Mouse (Mus musculus) kidney, postnatal 4 days (tissue): ENCODE results near the gene Dvl3.
"Not testable (repeated sequence)": the region's sequence is repeated elsewhere in the genome, so short reads cannot be mapped to it uniquely, and the experiment has no call there.

ENCODE experiments used
- DNase-seq, 2 experiments: peaks; one replicate each; pipeline ENCODE4 v3.0.0; 2021; ENCODE audit warnings: mixed read lengths in 2 of 2

Gene Dvl3

DNA sequence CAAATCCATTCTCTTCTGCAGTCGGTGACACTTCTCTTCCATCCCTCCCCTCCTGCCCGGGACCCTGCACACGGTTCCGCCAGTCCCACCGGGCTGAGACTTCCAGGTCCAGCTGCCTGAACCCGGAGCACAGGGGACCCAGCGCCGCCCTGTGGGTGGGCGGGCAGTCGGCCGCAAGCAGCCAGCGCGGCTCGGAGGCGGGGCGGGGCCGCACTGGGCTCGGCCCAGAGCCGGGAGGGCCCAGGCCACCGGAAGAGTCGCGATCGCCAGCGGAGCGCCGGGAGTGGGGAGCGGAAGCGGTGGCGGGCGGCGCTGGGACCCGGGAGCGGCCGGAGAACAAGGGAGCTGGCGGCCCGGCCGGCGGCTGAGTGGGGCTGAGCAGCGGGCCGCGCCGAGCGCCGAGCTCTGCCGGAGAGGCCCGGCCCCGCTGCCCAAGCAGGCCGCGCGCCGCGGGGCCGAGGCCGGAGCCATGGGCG lies at the start of gene Dvl3:
Dvl3 (plus strand) TSS at position 257 of the 476 bp plus-strand sequence.
- DNase-seq: peak; percentile 93 to 96

DNA sequence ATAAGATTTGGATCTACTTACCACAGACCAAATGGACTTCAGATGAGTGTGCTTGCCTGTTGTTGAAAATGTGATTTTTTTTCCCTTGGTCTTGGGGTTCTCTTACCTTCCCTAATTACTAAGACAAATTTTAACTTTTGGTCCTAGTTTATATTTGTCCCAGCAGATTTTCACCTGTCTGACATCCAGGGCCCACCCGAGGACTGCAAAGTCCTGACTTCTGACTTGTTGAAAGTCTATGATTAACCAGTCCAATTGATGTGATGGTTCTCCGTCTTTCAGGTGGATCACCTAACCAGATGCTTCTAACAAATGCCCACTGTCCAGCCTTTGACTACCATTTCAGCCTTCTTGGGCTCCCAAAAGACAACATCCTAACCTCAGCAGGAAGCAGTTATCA lies 45.8 kb upstream of the Dvl3 start:
- no peak for DNase-seq

DNA sequence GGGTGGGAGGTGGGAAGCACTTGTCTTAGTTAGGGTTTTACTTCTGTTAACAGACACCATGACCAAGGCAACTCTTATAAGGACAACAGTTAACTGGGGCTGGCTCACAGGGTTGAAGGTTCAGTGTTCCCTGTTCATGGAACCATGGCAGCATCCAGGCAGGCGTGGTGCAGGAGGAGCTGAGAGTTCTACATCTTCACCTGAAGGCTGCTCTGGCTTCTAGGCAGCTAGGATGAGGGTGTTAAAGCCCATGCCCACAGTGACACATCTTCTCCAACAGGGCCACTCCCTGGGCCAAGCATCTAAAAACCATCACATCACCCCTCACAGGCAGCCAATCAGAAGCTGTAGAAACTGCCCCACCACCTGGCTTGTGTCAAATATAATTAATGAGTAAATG lies 45.1 kb upstream of the Dvl3 start:
- DNase-seq: no peak

DNA sequence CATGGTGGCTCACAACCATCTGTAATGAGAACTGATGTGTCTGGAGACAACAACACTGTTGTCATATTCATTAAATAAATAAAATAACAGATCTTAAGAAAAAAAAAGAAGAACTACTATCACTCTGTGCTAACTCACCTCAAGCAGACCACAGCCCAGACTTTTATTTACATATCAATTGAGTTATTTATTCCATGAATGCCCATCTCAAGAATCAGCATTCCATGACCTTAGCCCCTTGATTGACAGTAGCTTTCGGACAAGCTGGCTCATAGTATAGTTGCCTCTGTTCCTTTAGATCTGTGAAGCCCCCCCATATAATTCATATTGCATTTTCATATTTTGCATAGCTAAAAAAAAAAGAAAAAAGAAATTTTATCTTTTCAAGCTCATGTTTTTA lies 43.0 kb upstream of the Dvl3 start:
- no peak for DNase-seq

DNA sequence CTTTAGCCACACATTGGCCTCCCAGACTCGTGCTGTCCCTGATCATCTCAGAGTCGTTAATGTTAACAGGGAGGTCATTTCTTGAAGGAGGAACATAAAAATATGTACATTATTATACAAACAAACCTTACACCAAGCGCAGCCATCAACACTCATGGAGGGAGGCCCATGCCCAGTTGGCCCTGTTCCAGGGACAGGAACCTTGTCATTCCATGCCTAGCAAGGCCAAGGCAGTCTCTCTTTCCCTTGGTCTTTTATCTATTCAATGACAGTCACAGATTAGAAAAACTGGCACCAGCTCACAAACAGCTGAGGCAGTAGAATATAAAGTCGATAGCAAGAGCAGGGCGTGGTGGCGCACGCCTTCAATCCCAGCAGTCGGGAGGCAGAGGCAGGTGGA lies 42.6 kb upstream of the Dvl3 start:
- no peak for DNase-seq

DNA sequence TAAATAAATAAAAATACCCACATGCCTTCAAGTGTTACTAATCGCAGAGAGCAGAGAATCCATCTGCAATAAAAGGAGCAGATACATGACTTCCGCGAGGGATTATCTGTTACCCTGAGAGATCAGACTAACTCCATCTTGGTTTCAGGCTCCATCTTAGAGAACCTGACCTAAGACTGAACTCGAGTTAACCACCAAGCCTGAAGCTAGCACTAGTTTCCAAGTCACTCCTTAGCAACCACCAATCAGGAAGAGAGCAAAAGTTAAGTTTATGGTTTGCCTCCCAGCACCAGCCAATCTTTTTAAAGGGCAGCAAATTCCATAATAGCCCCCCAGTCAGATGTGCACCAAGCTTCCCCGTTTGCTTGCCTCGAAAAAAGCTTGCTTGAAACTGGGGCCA lies 42.0 kb upstream of the Dvl3 start:
- no peak for DNase-seq

DNA sequence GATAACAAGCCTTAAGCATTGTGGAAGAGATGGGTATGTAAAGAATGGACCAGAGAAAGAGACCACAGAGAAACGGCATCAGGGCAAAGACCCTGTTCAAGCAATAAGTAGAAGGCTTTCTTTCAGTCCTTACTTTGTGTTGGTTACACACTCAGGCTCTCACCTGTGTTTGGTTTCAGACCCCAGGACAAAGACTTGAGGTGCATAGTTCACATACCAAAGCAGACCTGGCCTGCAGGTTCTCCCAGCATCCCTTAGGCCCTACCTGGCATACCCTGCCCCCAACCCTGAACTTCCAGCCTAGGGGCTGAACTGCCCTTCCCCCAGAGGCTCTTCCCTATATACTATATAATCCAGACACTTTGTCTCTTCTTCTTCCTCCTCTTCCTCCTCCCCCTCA lies 41.4 kb upstream of the Dvl3 start:
- DNase-seq: no peak

DNA sequence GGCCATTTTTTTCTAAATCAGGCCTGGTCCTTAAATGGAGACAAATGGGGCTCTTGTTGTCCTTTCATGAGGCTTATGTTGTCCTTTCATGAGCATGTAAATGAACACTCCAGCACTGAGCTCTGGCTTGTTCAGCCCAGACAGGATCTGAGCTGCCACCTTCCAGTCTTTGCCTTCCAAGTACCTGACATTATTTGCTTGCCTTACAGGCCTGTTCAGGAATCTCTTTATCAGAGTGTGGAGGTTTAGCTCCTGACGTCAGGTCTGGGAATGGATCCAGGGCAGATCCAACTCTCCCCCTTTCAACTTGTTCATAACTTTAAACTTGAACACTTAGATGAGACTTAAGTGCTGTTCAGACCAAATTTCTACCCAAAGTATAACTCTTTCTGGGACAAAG lies 39.9 kb upstream of the Dvl3 start:
- DNase-seq: peak; percentile 41 to 52

DNA sequence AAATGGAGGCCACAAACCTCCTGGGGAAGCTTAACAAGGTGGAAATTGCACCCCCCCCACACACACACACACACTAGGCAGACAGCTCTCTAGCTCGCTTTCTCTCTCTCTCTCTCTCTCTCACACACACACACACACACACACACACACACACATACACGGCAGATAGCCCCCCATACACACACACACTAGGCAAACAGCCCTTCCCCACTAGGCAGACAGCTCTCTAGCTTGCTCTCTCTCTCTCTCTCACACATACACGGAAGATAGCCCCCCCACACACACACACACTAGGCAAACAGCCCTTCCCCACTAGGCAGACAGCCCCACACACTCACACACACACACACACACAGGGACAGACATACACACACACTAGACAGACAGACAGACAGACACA lies 39.5 kb upstream of the Dvl3 start:
- no peak for DNase-seq

DNA sequence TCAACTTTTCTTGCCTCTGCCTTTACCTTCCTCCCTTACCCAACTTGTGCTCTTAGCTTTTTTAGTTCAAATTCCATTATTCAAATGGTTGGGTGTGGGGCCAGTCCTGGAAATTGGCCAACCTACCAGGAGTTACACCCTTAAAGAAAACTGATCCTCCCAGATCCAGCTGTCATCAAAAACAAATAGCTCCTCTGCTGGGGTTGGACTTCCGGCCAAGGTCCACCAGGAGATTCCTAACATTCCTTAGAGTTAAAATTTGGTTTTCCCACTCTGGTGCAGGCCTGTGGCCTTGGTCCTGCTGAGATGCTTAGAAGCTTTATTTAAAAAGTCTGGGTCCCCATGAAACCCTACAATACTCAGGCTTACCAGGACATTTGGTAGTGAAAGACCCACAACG lies 38.3 kb upstream of the Dvl3 start:
- DNase-seq: peak; percentile 30 to 57

DNA sequence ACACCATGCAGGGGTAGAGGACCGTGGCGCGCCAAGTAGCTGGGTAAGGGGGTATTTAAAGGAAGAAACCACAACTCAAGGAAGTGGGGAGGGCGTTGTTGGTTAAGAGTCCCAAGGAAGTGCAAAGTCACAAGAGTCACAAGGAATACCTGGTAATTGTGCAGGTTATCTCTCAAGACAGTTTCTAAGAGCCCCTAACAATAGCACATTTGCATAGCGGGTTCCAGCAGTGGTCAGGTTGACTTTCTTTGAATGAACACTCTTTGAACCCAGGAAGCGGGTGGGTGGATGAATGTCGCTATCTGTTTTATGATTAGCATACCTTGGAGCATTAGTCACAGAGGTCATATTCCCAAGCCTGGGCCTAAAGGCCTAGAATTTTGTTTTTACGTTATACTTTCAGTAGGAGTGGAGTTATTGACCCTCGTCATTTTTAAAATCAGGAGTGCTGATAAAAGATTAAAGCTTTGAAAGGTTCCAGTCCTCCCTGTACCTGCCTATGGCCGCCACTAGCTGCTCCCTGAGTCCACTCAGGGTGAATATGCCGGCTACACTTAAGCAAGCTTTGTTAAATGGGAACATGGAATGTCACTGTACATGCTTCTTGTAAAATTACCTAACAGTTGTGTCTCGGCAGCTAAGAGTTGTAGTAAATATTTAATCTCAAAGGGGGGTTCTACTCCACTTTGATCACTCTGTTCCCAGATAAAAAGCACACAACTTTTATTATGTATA lies 37.6 kb upstream of the Dvl3 start:
- peak in 1 of 2 experiments; percentile 10 for DNase-seq

DNA sequence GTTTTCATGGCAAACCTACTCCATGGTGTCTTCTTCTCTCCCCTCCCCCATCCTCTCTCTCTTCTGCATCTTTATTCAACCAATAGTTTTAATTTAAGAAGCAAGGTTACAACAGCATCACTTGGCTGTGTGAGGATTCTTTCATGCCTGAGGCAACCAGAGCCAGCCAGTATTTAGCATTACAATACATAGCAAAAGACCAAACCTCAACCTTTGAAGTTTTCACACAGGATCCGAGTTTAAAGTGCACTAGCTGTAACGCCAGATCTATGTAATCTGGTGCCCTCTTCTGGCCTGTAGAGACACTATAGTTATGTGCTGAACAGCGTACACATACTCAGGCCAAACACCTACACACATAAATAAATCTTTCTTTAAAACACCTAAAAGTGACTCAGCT lies 36.7 kb upstream of the Dvl3 start:
- peak in 1 of 2 experiments; percentile 29 for DNase-seq

DNA sequence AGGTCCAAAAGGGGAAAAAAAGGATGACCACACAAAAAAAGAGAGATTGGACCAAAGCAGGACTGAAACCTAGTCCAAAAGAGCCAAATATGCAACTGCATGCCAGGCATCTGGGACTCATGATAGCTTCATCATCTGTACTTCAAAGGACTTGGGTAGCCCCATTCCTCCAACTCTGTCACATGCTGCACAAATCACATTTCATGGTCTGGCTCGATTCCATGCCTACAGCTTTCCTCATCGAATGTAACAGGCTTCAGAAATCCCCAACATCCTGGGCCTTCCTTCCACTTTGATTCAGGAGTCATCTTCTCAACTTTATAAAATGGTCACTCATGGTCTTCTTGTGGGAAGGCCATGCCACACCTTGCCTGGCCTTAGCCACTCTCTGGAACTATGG lies 35.0 kb upstream of the Dvl3 start:
- DNase-seq: no peak

DNA sequence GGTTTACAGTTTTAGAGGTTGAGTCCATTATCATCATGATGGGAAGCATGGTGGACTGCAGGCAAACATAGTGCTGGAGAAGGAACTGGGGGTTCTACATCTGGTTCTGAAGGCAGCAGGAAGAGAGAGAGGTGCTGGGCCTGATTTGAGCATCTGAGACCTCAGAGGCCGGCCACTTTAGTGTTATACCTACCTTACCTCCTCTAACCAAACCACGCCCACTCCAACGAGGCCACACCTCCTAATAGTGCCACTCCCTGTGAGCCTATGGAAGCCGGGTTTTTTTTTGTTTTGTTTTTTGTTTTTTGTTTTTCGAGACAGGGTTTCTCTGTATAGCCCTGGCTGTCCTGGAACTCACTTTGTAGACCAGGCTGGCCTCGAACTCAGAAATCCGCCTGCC lies 33.1 kb upstream of the Dvl3 start:
- DNase-seq: not testable (repeated sequence)

DNA sequence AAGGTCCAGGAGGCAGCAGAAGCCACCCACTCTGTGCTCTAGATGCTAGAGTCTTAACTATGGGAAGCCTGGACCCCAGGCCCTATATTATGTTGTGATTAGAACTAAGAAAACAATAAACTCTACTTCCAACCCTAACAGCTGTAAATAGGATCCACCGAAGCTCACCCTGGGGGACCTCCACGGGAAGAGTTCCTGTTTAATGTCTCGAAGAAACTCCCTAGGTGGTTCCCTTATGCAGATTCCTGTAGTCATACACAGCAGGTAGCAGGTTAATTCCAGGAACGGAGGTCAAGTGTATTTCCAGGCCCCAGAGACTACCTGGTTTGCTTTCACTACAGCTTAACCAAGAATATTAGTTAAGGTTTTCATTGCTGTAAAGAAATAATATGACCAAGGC lies 31.7 kb upstream of the Dvl3 start:
- no peak for DNase-seq

DNA sequence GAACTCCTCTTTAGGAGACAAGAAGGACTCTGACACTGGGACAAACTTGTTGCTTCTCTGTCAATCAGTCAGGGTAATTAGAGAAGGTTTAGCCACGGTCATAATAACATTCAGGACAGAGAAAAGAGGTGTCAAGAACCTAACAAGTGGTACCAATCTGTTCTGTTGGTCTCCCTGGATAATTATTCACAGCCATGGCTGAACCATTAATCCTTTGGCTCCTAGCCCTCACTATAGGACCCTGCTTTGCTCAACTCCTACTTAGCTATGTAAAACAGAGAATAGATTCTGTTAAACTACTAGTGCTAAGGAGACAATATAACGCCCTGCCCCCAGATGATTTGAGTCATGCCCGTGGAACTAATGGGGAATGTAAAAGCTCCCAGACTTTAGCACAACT lies 30.7 kb upstream of the Dvl3 start:
- DNase-seq: peak in 1 of 2 experiments; percentile 9

DNA sequence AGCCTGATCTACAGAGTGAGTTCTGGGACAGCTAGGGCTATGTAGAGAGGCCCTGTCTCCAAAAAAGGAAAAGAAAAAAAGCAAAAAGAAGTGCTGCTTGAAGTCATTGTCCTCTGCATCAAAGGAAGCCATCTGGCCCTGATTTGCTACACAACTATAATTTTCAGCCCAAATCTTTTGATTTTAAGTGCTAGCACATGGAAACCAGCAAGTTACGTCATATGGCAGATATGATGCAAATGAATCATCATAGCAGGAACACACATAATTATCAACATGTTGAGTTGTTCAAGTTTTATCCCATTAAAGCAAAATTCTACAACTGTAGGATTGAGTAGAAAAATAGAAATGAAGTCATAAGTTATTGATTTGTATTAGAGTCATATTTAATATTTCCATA lies 28.6 kb upstream of the Dvl3 start:
- no peak for DNase-seq

DNA sequence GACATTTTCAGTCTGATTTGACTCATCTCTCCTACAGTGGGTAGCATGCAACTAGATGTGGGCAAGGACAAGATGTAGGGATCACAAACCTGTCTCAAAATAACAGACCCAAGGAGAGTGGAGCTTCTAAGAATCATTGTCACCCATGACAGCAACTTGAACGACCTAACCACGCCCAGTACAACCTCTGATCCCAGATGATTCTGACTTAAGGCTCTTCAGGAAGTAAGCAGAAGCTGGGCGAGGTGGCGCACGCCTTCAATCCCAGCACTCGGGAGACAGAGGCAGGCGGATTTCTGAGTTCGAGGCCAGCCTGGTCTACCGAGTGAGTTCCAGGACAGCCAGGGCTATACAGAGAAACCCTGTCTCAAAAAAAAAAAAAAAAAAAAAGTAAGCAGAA lies 28.0 kb upstream of the Dvl3 start:
- DNase-seq: not testable (repeated sequence)

DNA sequence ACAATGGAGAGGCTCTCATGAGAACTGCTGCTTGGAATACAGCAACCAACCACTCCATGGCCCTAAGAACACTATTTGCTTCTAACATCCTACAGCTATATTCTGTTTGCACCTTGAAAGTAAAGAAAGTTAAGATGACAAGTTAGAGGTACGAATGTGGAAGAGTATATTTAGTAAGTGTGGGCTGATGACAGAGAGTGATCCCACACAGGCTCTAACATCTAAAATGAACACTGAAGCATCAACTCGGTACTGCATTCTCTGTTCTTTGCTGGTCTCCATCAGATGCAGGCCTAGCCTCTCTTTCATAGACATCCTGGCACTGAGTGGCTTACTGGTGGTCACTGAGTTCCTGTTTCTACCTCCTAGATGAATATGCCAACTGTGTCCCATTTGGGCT lies 27.5 kb upstream of the Dvl3 start:
- no peak for DNase-seq

DNA sequence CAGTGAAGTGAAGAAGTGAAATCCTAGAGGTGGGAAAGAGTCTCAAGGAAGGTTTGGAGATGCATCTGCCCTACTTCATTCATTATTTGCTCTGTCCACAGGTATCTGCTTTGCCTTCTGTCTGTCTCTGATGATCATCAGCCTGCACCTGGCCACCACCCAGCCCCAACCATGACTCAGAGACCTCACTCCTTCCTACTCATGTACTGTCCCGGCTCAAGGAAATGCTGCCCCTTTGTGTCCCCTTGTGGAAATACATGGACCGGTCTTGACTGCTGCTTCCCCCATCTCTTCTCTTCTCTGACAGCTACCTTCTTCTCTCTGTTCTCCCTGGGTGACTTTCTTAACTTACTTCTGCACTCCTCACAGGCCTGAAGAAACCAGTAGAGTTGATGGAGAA lies 26.2 kb upstream of the Dvl3 start:
- DNase-seq: peak; percentile 26 to 37

DNA sequence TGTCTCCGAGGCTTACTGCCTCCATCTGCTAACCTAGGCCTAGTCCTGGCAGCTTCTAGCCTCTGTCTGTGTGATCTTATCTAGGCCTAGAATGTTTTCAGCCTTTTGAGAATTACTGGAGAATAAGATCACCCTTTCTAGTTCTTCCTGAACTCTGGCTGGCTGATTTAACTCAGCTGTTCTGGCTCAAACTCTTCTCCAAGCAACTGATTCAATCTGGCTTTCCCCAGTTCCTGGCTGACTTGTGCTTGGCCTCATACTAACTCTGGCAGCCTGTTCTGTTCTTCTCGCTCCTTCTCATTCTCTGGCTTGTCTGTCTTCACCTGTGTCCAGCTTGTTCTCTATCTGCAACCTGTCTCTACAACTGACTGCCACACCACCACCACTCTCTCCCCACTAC lies 25.5 kb upstream of the Dvl3 start:
- no peak for DNase-seq

DNA sequence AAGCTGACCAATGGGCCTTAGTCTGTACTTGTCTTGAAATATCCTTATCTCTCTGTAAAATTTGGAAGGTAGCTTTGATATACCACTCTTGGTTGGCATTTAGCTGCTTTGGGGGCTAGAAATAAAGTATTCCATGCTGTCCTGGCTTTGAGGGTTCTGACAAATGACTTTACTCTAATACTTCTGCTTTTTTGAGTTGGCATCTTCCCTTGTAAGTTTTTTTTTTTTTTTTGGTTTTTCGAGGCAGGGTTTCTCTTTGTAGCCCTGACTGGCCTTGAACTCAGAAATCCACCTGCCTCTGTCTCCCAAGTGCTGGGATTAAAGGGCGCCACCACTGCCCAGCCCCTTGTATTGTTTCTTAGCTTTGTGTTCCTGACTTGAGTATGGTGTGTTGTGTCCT lies 23.3 kb upstream of the Dvl3 start:
- DNase-seq: no peak

DNA sequence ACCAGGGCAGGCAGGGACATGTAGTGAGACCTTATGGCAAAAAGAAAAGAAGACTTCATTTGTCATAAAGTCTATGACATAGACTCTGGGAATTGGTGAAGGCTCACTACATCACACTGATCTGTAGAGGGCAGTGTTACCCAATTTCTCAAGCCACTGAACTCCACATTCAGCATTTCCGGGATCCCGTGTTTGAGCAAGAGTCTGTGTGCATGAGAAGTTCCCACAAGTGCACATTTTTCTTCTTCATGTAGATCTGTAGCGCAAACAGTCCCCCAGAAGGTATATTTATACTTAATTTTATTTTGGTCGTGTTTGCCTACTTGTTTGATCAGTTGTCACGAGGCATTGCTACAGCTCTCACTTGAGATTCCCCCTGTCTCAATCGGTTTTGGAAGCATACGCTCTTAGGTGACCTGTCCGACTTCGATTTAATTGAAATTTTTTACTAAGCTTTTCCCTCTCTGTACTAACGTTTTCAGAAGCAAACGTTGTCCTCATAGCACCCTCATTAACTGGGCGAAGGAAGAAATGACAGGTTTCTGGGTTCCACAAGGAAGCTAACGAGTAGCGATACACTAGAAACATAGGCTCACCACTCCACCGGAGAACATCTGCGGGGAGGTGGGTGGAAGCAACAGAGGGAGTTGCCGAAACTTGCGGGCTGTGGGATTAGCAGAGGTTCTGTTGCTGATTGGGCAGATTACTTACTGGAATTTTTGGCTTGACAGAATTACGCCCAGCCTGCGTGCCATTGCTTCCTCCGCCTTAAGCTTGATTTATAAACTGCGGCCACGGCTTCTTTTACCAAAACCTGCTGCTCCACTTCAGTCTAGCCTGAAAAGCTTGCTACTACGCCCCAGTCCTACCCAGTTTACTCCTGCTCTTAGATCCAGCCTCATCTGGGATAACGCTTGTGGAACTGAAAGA lies 19.8 kb upstream of the Dvl3 start:
- DNase-seq: peak; percentile 56 to 70
